Mouse (Mus musculus): ENCODE data around the gene Mef2c.

DNA sequence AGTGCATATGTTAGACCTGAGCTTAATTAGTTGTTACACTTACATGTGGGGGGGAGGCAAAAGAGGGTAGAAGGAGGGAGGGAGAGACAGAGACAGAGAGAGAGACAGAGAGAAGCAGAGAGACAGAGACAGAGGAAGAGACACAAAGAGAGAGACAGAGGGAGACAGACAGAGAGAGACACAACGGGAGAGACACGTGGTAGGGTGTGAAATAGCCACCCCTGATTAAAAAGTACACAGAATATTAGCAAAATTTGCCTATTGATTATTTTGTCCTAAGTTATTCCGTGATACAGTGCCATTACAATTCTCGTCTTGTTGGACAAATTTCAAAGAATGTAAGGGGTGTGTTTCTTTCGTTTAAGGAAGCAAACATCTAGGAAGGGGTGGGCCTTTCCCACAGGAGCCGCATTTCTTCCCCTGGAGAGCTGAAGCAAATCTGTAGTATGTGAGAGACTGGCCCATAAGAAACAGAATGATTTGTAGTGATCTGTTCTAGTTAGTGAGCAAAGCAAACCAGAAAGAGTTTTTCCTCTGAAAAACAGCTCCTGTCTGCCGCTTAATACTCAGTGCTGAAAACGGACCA lies 26.0 kb downstream of the Mef2c start:
- TF ChIP-seq EP300 (IDR thresholded peaks at IDR 0.05; ENCODE audit: low read depth) (no peak), CTCF (IDR thresholded peaks at IDR 0.05; ENCODE audit: low read depth) (no peak)

All from heart, postnatal 0 days (tissue).